Mouse (Mus musculus) megakaryocyte, embryonic 14.5 days (primary cell): ENCODE measurements around the gene Smim1. TPM values are rescaled to one million over a fixed set of nuclear protein-coding genes. Genes with fewer than 3 reads are reported as not detected.

Source experiments
- H3K27me3 ChIP-seq: replicated peaks from 2 replicates; pipeline ENCODE3; 2012; ENCODE audit warnings: inconsistent platforms
- H3K36me3 ChIP-seq: replicated peaks from 2 replicates; pipeline ENCODE3; 2012; ENCODE audit warnings: low read length, inconsistent platforms, mixed read lengths
- H3K4me1 ChIP-seq: 2 replicates; pipeline ENCODE4 v1.6.1; 2012; ENCODE audit warnings: inconsistent platforms
- H3K4me3 ChIP-seq: replicated peaks from 2 replicates; pipeline ENCODE3; 2012; ENCODE audit warnings: moderate library complexity, mild to moderate bottlenecking, inconsistent platforms
- H3K9me3 ChIP-seq: 2 replicates; pipeline ENCODE4 v1.6.1; 2012; ENCODE audit warnings: inconsistent platforms
- FLI1 ChIP-seq: IDR thresholded peaks from 2 replicates; pipeline ENCODE4 v1.6.1; 2012; ENCODE audit warnings: low read length, inconsistent platforms, mixed read lengths
- GATA1 ChIP-seq: IDR thresholded peaks from 3 replicates; pipeline ENCODE4 v1.6.1; 2012; ENCODE audit warnings: mixed read lengths, low read length, inconsistent platforms, borderline replicate concordance
- polyA plus RNA-seq: library from polyadenylated mRNA; stranded (reverse); fragments of >175 nt; gene quantifications from 2 replicates; pipeline ENCODE4 v1.2.3, GENCODE M21; 2012; ENCODE audit warnings: low replicate concordance; ENCODE audit not compliant: insufficient read depth

Gene Smim1
- polyA plus RNA-seq, 1 experiment: 104 TPM

GRCm38 (mm10) chr4:154022407-154022806, 3.6 kb downstream of the Smim1 start:
- Histone ChIP-seq H3K4me3 (no peak overlapping the region), H3K27me3 (peaks cover 4% of the 10 kb centered on the region), H3K4me1 (peaks cover 92% of the 10 kb centered on the region), H3K36me3 (peaks cover 72% of the 10 kb centered on the region), H3K9me3 (no peaks in the 10 kb centered on the region)
- TF ChIP-seq GATA1: no peak
- TF ChIP-seq FLI1: no peak

DNA sequence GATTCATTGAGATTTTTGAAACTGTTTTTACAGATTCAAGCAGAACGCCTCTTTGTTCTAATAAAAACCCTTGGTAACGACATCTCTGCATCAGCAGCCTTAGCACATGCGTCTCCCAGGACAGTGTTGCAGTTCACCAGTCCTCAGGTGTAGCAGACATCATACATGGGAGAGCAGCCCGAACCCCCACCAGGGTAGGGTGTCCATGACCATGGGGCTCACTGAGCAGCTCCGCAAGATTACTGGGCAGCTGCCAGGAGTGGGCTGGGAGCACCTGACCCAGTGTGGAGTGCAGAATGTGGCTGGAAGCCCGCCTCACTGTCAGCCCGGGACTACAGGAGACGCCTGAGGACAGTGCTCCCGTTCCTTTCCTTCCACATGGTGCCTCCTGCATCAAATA, 4.6 kb downstream of the Smim1 start:
- H3K36me3 ChIP-seq: peaks cover 82% of the 10 kb centered on the region
- H3K9me3 ChIP-seq: no peaks in the 10 kb centered on the region
- no peak overlapping the region for H3K4me3 ChIP-seq

GRCm38 (mm10) chr4:154019571-154019970, 6.5 kb downstream of the Smim1 start:
- H3K4me3 ChIP-seq: no peak overlapping the region
- H3K36me3 ChIP-seq: peaks cover 100% of the 10 kb centered on the region
- no peaks in the 10 kb centered on the region for H3K27me3 ChIP-seq
- TF ChIP-seq GATA1 (no peak), FLI1 (no peak)
- H3K9me3 ChIP-seq: no peaks in the 10 kb centered on the region
- H3K4me1 ChIP-seq: peaks cover 89% of the 10 kb centered on the region

More for the DNA sequence above, 4.6 kb downstream of the Smim1 start:
- Histone ChIP-seq H3K27me3 (no peaks in the 10 kb centered on the region), H3K4me1 (peaks cover 91% of the 10 kb centered on the region)
- TF ChIP-seq FLI1 (no peak), GATA1 (no peak)

GRCm38 (mm10) chr4:154015476-154015875, 10.6 kb downstream of the Smim1 start:
- Histone ChIP-seq H3K27me3 (no peaks in the 10 kb centered on the region), H3K9me3 (no peaks in the 10 kb centered on the region), H3K4me1 (peaks cover 84% of the 10 kb centered on the region), H3K36me3 (peaks cover 74% of the 10 kb centered on the region), H3K4me3 (no peak overlapping the region)
- TF ChIP-seq GATA1: no peak

GRCm38 (mm10) chr4:154012132-154012882, 13.7 kb downstream of the Smim1 start:
- Histone ChIP-seq H3K36me3 (peaks cover 47% of the 10 kb centered on the region), H3K27me3 (no peaks in the 10 kb centered on the region), H3K4me3 (peak overlapping the region; percentile 99), H3K4me1 (peaks cover 74% of the 10 kb centered on the region), H3K9me3 (no peaks in the 10 kb centered on the region)
- TF ChIP-seq FLI1 (no peak), GATA1 (no peak)

- no peak for TF ChIP-seq GATA1
- peak; percentile 96 for TF ChIP-seq FLI1
- no peaks in the 10 kb centered on the region for H3K9me3 ChIP-seq
- H3K36me3 ChIP-seq: peaks cover 47% of the 10 kb centered on the region
- no peaks in the 10 kb centered on the region for H3K27me3 ChIP-seq
- peak within 1 kb of the TSS; percentile 99 for H3K4me3 ChIP-seq
- H3K4me1 ChIP-seq: peaks cover 74% of the 10 kb centered on the region
Measured at GRCm38 (mm10) chr4:154011646-154012089, 14.4 kb downstream of the Smim1 start, which contains the start of gene Lrrc47. Gene Lrrc47 (plus strand): TSS chr4:154011731.

DNA sequence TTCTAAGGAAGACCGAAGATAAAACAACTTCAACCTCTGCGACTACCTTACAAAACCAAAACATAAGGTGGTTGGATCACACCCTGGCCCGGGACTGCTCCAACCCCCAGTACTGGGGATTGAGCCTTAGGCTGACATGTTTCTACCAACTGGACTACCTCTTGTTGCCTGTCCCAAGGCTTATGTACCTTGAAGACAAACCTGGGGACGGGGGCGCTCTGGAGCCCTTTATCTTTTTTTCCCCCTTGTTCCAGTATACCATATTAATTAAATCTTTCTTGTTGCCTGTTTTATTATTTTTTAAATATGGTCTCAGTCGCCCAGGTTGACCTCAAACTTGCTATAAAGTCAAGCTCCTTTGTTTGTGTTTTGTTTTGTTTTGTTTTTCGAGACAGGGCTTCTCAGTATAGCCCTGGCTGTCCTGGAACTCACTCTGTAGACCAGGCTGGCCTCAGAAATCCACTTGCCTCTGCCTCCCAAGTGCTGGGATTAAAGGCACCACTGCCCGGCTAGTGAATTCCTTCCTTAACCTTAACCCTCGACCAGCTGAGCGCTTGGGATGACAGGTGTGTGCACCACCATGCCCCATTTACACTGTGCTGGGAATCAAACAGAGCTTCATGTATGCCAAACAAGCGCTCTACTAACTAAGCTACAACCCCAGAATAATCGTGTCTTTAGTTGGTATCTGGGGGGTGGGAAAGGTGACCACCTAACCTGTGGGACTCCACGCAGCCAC, 15.0 kb downstream of the Smim1 start:
- Histone ChIP-seq H3K36me3 (peaks cover 47% of the 10 kb centered on the region), H3K9me3 (no peaks in the 10 kb centered on the region), H3K27me3 (no peaks in the 10 kb centered on the region), H3K4me1 (peaks cover 78% of the 10 kb centered on the region), H3K4me3 (peak overlapping the region; percentile 99)
- TF ChIP-seq FLI1: no peak
- TF ChIP-seq GATA1: no peak

DNA sequence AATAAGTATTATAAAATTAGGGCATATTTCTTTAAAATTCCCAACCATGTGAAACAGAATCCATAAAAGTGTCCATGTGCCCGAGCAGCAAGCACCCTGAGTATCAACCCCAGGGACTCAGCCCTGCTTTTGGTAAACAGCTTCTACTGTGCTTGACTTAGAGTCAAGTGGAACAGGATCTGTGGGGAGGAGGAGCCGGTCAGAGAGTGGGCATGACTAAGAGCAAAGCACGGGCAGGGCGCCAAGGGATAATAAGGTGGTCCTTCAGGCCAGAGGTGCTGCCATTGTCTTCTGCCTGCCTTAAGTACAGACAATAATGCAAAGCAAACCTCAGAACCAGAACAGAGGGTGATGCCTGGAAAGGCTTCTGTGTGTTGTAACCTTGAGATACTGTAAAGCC, 18.3 kb downstream of the Smim1 start:
- Histone ChIP-seq H3K9me3 (peaks cover 4% of the 10 kb centered on the region; the same call in 1 of the 2 replicates), H3K27me3 (no peaks in the 10 kb centered on the region), H3K4me1 (peaks cover 61% of the 10 kb centered on the region), H3K36me3 (peaks cover 50% of the 10 kb centered on the region), H3K4me3 (no peak overlapping the region)
- no peak for TF ChIP-seq FLI1
- no peak for TF ChIP-seq GATA1

DNA sequence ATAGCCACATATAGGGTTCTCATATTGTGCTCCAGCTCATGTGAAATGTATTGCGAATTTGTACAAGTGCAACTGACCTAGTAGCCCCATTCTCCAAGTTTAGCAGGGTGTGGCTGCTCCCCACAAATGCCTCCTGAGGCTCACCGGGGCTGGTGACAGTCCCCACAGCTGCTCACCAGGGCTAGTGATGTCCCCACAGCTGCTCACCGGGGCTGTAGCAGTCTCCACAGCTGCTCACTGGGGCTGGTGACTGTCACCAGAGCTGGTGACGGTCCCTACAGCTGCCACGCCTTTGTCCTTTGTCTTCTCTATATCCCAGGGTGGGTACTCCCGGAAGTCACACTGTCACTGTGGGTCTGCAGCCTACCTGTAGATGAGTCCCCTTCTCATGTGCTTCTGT, 19.8 kb downstream of the Smim1 start:
- Histone ChIP-seq H3K27me3 (no peaks in the 10 kb centered on the region), H3K36me3 (peaks cover 62% of the 10 kb centered on the region), H3K4me3 (no peak overlapping the region), H3K4me1 (peaks cover 54% of the 10 kb centered on the region), H3K9me3 (peaks cover 4% of the 10 kb centered on the region; the same call in 1 of the 2 replicates)
- TF ChIP-seq FLI1: no peak
- TF ChIP-seq GATA1: no peak

GRCm38 (mm10) chr4:154005488-154005887, 20.5 kb downstream of the Smim1 start:
- Histone ChIP-seq H3K4me1 (peaks cover 46% of the 10 kb centered on the region), H3K4me3 (peak overlapping the region; percentile 64), H3K9me3 (peaks cover 4% of the 10 kb centered on the region; the same call in 1 of the 2 replicates), H3K27me3 (no peaks in the 10 kb centered on the region), H3K36me3 (peaks cover 62% of the 10 kb centered on the region)
- no peak for TF ChIP-seq FLI1
